Mouse (Mus musculus) right cerebral cortex, adult 2 months (tissue): ENCODE measurements around the gene Spn.
A peak's percentile ranks its signal among the peaks of the same experiment; 100 is the strongest.
"Not testable (repeated sequence)": the region's sequence is repeated elsewhere in the genome, so short reads cannot be mapped to it uniquely, and the experiment has no call there.

Source experiments
- DNase-seq, 2 experiments: peaks; one replicate each; pipeline ENCODE4 v3.0.0; 2021 to 2022; ENCODE audit warnings: low spot score in 2 of 2

Gene Spn

DNA sequence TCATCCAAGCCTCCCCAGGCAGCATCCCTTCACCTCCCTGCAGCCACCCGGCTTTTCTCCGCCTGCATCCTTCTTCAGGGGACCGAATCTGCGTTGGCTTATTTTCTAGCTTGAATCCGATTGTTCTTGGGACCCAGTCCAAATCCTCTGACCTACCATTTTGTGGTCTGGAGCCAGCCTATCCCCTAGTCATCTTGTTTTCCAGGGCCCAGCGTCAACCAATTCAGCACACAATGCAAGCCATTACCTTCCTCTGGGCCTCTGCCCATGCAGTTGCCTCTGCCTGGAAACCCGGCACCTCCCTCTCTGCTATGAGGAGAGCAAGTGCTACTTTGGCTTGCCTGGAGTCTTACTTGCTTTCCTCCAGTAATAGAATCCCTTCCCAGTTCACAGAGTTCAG lies 32.1 kb downstream of the Spn start:
- no peak for DNase-seq

DNA sequence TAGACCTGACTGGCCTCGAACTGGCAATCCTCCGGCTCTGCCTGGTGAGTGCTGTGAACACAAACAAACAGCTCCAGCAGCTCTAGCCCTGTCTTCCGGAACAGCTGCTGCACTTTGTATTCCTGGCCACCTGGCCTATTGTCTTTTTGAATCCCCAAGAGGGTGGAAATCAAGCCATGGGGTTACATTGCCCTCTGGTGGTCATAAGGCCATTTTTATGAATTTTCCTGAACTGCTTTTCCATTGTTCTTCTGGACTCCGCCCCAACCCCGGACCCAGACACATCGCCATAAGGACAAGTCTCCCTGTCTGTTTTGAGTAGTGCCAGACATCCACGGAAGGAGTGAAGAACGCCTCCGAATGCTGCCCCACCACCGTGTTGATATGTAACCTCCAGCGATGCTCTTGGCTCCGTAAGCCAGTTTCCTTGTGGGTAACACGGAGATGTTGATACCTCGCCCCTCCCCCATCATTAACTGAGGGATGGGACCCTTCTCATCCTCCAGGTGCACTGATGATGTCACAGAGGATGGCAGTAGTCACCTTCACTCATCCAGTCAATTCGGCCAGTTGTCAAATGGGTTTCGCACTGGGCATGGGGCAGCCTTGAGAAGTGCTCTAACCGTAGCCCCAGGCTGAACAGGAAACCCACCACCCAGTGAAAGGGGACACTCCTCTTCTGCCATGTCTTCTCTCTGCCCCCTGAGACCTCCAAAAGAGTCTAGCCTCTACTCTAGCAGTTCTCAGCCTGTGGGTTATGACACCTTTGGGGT lies 32.9 kb downstream of the Spn start:
- DNase-seq: peak; percentile 81 to 85

DNA sequence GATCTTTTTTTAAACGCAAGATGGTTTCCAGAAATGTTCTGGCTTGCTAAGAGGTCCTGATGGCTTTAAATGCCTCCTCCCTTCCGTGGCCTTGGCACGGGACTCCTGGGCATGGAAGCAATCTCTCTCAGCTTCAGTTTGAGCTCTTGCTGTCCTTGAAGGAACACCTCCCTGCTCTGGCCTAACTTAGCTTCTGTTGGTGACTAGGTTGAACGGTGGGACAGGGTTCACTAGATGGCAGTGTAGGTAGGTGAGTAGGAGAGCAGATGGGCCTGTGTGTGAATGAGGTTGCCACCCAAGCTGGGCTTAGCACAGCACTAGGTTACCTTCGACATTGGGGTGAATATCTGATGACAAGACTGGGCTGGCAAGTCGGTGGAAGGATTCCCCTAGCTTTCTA lies 33.7 kb downstream of the Spn start:
- no peak for DNase-seq

DNA sequence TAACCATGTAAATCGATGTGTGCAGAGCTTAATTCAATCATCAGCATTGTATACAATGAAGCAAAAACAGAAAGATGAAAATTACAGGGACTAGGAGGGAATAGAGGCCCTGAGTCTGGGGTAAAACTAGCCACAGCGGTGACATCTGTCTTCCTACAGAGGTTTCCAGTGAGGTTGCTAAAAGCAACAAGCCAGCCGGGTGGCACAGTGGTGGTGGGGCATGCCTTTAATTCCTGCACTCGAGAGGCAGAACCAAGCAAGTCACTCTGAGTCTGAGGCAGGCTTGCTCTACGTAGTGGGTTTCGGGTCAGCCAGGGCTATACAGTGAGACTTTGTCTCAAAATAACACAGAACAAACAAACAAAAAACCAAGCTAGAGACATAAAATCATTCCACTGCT lies 35.5 kb downstream of the Spn start:
- no peak for DNase-seq

DNA sequence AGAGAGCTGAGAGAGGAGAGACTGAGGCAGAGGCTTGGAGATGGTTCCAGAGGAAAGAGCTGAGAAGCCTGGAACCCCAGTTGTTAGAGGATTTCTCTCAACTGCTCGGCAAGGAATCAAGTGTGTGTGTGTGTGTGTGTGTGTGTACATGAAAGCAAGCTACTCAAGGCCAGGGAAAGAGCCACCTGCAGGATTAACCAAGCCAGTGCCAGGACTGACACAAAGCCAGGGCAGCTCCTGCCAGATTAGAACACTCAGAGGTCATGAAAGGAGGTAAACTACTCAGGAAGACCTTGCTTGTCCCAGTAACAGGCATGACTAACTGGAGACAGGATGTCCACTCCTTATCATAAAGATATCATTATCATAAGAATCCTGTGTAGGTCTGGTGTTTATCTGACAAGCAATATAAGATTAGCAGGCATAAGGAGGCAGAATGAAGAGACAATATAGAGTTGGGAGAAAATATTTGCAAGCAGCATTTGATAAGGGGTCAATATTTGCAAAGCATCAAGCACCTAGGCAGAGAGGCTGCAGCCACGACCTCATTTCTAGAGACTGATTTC lies 36.1 kb downstream of the Spn start:
- DNase-seq: no peak

DNA sequence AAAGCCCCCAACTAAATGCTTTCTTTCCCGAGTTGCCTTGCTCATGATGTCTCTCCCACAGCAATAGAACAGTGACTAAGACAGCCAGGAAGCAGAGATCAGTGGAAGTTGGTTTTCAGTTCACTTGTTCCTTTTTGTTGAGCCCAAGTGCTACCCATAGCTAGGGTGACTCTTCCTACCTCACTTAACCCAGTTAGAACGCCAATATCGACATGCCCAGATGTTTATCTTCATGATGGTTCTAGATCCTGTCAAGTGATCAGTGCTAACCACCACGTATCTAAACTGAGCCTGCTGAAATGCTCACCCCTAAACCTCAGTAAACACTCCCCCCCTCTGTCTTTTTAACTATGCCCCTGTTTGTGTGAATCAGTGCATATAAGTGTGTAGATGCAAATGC lies 38.1 kb downstream of the Spn start:
- DNase-seq: no peak

DNA sequence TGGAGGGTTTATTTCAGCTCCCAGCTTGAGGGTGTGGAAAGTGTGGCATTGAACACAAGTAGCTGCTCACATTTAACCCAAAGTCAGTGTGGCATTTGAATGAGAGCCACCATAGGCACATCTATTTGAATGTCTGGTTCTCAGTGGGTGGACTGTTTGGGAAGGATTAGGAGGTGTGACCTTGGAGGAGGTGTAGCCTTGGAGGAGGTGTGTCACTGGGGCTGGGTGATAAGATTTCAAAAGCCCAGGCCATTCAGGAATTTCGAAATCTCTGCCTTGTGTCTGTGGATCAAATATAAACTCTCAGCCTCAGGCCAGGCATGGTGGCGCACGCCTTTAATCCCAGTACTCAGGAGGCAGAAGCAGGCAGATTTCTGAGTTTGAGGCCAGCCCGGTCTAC lies 38.7 kb downstream of the Spn start:
- DNase-seq: no peak

DNA sequence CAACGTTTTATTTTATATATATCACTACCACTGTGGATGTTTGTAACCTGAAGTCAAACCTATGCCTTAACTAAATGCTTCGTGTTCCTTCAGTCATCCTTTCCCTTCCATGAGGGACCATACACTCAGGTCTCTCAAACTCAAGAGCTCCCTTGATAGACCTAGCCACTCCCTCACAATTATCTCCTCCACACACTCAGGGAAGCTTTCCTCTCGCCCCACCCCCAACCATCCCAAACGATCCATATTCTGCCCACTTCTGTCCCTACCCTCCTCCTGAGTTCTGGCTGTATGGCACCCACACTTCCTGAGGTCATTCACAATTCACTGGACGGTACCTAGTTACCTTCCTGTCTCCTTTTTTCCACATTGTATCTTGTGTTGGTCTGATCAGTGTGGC lies 39.1 kb downstream of the Spn start:
- no peak for DNase-seq

DNA sequence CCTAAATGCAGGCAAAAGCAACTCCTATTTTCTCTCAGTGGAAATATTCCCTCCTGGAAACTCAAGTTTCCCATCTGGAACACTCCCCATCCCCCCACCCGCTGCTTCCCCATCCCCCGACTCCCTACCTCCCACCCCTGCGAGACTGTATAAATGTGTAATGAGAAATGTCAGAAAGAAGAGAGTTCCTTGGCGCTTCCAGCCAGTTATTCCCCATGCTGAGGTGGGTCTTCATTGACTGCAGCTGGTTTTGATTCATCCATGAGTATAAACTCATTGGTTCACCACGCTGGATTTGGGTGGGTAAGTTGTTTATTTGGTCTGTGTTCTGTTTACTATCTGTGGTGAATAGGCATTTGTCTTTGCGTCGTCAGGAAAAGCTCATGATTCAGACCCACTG lies 41.2 kb downstream of the Spn start:
- no peak for DNase-seq

DNA sequence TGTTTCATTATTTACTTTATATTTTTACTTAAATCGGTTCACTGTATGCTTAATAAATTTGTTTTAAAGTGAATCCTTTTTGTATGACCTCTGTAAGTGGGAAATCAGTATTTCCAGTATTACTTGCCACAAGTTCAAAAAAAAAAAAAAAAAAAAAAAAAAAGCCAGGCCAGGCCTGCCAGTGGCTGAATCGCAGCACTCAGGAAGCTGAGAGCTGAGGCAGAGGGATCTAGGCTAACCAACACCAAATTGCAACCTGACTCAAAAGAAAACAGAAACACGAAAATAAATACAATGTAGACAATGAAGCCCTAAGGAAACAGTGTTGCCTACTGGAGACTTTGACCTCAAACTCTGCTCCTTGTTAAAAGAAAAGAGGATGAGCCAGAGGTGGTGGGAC lies 43.7 kb downstream of the Spn start:
- DNase-seq: no peak

DNA sequence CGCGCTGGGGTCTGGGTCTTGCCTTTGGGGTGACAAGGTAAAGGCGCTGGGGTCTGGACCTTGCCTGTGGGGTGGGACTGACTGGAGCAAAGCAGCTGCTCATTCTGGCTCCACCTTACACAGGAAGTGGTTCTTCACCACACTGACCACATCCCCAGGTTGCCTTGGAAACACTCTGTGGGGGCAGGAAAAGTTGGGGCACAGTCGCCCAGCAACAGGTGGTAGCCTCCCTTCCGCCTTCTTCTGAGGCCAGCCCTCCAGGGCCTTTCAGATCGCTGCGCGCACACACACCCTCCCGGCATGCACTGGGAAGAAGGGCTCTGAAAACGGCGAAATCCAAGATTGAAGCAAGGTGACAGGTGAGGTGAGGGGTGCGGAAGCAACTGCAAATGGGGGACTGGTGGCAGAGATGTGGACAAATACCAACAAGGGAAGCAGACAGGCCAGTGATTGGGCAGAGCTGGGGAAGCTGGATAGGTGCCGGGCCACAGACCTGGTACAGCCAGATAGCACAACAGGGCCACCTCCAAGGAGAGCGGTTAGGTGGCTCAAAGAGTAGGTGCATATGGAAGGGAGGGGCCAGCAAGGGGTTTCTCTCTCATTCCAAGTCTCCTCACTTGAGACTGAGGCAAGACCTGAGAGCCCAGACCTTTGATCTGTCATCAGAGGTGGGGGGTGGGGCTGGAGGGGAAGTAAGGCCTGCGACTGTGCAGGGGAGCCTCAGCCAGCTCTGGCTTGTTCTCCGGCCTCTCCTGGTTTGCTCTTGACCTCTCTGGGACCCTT lies 46.3 kb downstream of the Spn start, which contains the start of gene AI467606:
Gene AI467606, plus strand, starts transcription at position 246 of the 783 bp plus-strand sequence.
- DNase-seq: no peak

DNA sequence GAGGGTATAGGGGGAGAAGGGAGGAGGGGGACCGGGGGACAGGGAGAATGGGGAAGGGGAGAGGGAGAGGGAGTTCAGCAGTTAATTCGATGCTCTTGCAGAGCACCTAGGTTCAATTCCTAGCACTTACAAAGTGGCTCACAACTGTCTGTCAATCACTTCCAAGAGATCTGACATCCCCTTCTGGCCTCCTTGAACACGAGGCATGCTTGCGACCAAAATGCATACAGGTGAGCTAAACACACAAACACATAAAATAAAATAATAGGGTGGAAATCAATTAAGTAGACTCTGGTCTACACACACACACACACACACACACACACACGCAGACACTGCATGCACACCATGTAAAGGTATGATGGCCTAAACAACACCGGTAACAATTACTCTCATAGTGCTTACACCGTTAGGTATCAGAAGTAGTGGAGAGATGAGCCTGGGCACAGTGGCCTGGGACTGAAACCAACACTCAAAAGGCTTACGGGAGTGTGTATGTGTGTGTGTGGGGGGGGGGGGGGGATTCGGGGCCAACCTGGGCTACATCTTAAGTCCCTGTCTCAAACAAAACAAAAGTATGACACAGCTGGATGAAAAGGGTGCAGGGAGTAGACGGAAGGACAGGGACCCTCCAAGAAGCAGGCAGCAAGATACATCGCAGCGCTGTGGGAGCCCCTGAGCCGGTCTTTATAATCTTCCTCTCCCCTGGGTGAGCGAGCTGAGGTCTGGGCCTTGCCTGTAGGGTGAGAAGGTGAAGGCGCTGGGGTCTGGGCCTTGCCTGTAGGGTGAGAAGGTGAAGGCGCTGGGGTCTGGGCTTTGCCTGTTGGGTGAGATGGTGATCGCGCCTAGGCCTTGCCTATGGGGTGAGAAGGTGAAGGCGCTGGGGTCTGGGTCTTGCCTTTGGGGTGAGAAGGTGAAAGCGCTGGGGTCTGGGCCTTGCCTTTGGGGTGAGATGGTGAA lies 47.2 kb downstream of the Spn start:
- no peak for DNase-seq

DNA sequence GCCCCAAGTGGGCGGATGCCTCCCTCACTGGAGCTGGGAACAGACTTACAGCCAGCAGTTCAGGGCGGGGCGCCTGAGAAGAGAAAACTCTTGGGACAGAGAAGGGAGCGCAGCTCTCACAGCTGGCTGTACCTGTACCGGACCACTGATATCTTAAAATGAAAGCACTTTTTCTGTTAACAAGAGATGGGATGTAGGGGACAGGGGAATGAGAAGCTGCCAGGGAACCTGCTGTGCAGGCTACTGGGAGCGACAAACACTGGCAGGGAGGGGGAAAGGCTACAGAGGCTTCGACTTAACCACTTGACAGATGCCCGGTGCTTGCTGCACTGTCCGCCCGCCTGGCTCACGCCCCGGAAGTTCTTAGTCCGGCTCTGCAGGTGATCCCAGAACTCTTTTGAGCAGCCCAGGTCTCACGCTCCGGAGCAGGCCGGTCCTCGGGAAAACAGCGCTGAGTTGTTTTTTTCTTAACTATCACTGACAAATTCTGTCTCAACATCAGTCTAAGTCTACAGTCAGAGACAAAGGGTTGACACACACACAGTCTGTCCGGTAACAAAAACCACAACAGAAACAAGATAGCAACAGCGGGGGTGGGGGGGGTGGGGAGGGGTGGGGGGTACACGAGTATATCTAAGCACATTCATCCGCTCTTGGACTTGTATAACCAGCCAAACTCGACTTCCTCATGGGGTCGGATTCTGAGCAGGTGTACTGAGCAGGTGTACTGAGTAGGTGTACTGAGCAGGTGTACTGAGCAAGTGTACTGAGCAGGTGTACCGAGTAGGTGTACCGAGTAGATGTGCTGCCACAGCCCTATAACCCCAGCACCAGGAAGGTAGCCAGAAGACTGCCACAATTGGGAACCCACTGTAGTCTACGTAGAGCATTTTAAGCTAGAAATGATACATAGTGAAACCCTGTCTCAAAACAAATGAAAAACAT lies 48.5 kb downstream of the Spn start:
- DNase-seq: no peak

DNA sequence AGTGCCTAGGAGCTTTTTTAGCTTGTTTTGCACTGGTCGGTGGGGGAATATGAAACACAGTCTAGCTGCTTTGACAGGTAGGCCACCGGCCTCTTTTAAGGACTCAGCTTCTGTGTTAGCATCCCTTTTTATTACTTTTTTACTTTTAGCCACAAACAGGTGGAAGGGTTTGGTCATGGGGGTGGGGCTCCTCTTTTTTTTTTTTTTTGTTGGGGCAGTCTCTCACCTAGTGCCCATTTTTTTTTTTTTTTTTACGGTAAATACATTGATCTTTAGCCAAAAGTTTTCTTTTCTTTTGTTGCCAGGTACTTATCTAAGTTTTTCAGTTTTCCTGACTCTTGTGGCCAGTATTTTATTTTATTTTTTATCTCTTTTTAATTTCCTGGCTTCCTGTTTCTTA lies 49.5 kb downstream of the Spn start:
- no peak for DNase-seq

DNA sequence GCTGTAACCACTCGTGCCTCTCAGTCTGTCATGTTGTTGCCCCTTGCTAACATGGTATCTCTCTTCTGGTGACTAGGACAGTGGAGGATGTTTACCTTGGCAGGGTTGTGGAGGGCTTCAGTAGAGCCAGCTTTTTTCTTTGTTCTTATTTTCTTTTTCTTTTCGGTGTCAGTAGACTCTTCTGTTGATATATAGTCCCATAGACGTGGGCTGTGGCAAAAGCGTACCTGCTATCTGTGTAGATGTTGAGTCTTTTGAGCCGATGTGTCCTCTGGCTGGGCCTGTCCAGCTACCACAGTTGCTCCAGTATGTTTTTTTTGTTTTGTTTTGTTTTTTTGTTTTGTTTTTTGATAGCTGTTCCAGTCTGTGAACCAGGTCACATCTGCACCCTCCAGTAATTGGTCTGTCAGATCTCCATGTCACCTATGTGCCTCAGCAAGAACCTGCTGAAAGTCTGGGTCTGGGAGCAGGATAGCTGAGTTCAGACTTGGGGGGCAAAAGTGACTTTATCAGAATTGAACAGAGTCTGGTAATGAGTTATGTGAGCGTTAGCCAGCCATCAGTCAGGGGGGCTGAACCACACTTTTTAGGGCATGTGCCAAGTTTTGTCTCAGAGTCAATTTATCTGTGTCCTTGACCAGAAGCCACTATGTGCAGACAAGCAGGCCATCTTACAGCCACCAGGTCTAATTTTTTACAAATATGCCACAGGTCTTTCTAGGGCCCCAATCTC lies 50.2 kb downstream of the Spn start, which contains the start of gene Zg16:
Gene Zg16, minus strand, starts transcription at position 51 of the 733 bp plus-strand sequence.
- DNase-seq: not testable (repeated sequence)

DNA sequence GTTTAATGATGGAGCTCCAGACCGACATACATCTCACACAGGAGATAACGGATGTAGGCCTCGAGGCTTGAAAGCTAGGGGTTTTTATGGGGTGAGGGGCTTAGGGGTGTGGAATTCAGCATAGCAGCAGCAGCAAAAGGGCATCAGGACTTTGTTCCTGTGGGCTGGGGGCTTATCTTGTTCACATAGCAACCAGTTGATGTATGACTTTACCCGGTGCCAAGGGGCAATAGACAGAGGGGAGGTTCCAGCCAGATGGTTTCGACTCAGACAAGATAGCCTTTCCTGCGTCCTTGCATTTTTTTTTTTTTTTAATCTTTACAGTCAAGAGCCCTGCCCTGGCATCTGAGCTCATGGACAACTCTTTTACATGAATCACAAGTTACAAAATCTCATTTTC lies 51.9 kb downstream of the Spn start:
- DNase-seq: not testable (repeated sequence)

DNA sequence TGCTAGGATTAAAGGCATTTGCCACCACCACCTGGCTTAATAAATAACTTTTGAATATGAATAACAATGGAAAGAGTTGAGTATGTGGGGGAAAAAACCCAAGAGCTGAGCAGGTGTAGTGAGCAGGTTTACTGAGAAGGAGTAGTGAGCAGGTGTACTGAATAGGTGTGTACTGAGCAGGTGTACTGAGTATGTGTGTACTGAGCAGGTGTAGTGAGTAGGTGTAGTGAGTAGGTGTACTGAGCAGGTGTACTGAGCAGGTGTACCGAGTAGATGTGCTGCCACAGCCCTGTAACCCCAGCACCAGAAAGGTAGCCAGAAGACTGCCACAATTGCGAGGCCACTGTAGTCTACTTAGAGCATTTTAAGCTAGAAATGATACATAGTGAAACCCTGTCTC lies 52.8 kb downstream of the Spn start:
- no peak for DNase-seq

DNA sequence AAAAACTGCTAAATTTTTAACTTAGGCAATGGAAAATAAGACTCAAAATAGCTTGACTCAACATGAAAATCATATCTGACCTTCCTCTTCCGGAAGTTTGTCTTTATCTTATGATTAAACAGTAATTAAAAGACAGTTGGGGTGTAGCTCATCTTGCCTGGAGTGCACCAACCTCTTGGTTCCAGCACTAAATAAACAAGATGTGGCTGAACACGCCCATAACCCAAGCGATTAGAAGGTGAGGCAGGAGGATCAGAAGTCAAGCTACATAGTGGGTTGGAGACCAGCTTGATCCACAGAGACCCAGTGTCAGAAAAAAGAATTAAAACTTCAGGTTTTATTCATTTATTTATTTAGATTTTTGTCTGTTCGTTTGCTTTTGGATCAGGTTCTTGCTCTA lies 53.9 kb downstream of the Spn start:
- no peak for DNase-seq

DNA sequence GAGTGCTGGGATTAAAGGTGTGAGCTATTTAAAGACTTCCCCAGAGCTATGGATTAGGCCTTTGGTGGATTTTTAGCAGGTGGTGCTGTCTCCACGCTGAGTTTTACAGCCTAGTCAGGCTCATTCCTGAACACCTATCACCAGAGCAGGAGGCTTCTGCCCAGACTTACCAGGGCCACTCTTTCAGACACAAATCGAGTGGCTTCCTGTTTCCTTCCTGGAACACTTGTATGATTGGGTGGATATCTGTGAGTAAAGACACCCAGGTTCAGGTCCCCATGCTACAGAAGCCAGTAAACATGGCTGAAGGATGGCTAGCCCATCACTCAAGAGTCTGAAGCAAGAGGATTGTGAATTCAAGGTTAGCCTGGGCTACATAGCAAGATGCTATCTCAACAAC lies 54.6 kb downstream of the Spn start:
- DNase-seq: no peak

DNA sequence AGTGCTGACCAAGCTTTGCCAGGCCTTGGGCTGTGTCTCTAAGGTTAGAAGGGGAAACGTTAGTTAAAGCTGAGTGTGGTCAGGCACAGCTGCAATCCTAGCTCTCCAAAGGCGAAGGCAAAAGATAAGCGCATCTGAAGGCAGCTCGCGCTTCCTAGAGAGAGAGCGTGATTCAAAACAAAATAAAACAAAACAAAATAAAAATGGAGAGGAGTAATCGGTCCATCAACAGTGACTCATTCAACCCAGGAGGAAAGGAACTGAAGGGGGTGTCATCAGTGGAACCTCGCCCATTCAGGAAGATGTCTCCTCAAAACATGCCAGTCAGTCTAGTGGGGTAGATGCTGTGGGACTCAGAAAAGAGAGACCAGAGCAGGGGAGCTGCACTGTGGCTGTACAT lies 55.4 kb downstream of the Spn start:
- DNase-seq: no peak
